Mouse (Mus musculus): Measurements from ENCODE around the gene Chmp5.

DNA sequence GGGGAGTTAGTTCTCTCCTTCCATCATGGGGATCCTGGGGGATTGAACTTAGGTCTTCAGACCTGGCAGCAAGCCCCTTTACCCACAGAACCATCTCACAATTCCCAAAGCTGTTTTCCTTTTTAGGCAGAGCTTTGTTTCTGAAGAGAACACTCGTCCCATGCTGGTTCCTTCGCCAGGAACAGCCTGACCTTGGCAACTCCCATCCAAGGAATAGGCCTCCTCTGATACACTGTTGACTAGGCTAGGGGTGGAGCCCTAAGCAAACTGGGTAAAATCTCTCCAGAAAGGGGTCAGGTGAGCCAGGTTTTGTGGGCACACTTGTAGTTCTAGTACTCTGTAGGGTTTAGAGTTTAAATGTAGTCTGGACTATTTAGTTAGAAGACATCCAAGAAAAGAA is 48.9 kb upstream of the Chmp5 start:
- TF ChIP-seq CTCF (IDR thresholded peaks at IDR 0.05; ENCODE audit: low read depth) (no peak), EP300 (optimal IDR thresholded peaks at IDR 0.05) (no peak)
